Mouse (Mus musculus) myocyte (in vitro differentiated cells): Measurements from ENCODE around the gene Sap30l. TPM values are rescaled to one million over a fixed set of nuclear protein-coding genes. Genes with fewer than 3 reads are reported as not detected.

Source experiments
- H3K27me3 ChIP-seq: one replicate; pipeline ENCODE4 v1.6.1; 2011; ENCODE audit not compliant: control insufficient read depth, insufficient read depth, insufficient read length
- H3K36me3 ChIP-seq: one replicate; pipeline ENCODE4 v1.6.1; 2011; ENCODE audit not compliant: control insufficient read depth, insufficient read depth
- H3K4me2 ChIP-seq: one replicate; pipeline ENCODE4 v1.6.1; 2011; ENCODE audit warnings: low read depth, control low read depth
- H3K4me3 ChIP-seq: one replicate; pipeline ENCODE4 v1.5.1; 2011; ENCODE audit warnings: mild to moderate bottlenecking, control low read depth, moderate library complexity
- H3K79me2 ChIP-seq: one replicate; pipeline ENCODE4 v1.6.1; 2011; ENCODE audit not compliant: control insufficient read depth, insufficient read depth
- H3ac ChIP-seq: one replicate; pipeline ENCODE4 v1.6.1; 2011; ENCODE audit not compliant: control insufficient read depth, insufficient read length
- CEBPB ChIP-seq: IDR thresholded peaks from 2 replicates; pipeline ENCODE4 v1.6.1; 2011; ENCODE audit warnings: mild to moderate bottlenecking, moderate library complexity; ENCODE audit not compliant: poor library complexity, insufficient read depth, severe bottlenecking
- E2F4 ChIP-seq: IDR thresholded peaks from one replicate; pipeline ENCODE4 v1.6.1; 2011; ENCODE audit warnings: mild to moderate bottlenecking, control low read depth, moderate library complexity; ENCODE audit not compliant: insufficient read depth
- MAX ChIP-seq: IDR thresholded peaks from one replicate; pipeline ENCODE4 v1.6.1; 2011; ENCODE audit warnings: low read depth, mild to moderate bottlenecking, control low read depth
- MYOD1 ChIP-seq, 3 experiments: IDR thresholded peaks; one replicate each; pipeline ENCODE4 v1.6.1; 2011; ENCODE audit warnings: control low read depth in 2 of 3, low read depth in 2 of 3, mild to moderate bottlenecking in 2 of 3, moderate library complexity in 1 of 3; ENCODE audit not compliant: insufficient read length in 2 of 3, control insufficient read depth in 1 of 3
- MYOG ChIP-seq, 3 experiments: IDR thresholded peaks; one replicate each; pipeline ENCODE4 v1.6.1; 2011; ENCODE audit warnings: control low read depth in 2 of 3, low read depth in 2 of 3, mild to moderate bottlenecking in 2 of 3; ENCODE audit not compliant: insufficient read length in 2 of 3, control insufficient read depth in 1 of 3, insufficient read depth in 1 of 3
- POLR2A ChIP-seq: IDR thresholded peaks from one replicate; pipeline ENCODE4 v1.6.1; 2011; ENCODE audit warnings: low read depth, mild to moderate bottlenecking, control low read depth, moderate library complexity; ENCODE audit not compliant: insufficient read length
- POLR2AphosphoS2 ChIP-seq: IDR thresholded peaks from one replicate; pipeline ENCODE4 v1.6.1; 2011; ENCODE audit warnings: low read depth, control low read depth; ENCODE audit not compliant: insufficient read length
- REST ChIP-seq: IDR thresholded peaks from one replicate; pipeline ENCODE4 v1.6.1; 2011; ENCODE audit warnings: mild to moderate bottlenecking, control low read depth, moderate library complexity; ENCODE audit not compliant: insufficient read depth, insufficient read length
- SRF ChIP-seq: IDR thresholded peaks from one replicate; pipeline ENCODE4 v1.6.1; 2011; ENCODE audit warnings: low read depth; ENCODE audit not compliant: control insufficient read depth, insufficient read length
- TCF12 ChIP-seq: IDR thresholded peaks from one replicate; pipeline ENCODE4 v1.6.1; 2011; ENCODE audit warnings: mild to moderate bottlenecking, control low read depth; ENCODE audit not compliant: poor library complexity, insufficient read depth, severe bottlenecking
- TCF3 ChIP-seq: IDR thresholded peaks from one replicate; pipeline ENCODE4 v1.6.1; 2011; ENCODE audit warnings: low read depth, control low read depth; ENCODE audit not compliant: insufficient read length
- USF1 ChIP-seq: IDR thresholded peaks from one replicate; pipeline ENCODE4 v1.6.1; 2011; ENCODE audit warnings: low read depth, mild to moderate bottlenecking, control low read depth, moderate library complexity
- polyA plus RNA-seq: library from polyadenylated mRNA; unstranded; fragments of >200 nt; fragmentation: generic; extraction: Trizol; gene quantifications from one replicate; pipeline ENCODE4 v1.2.1, GENCODE M21; 2012; ENCODE audit warnings: missing spikeins

Sap30l gene
- polyA plus RNA-seq, 1 experiment, result 25.7 TPM

- Histone ChIP-seq H3K4me2 (no peak overlapping the region), H3K4me3 (no peak overlapping the region), H3K79me2 (no peaks in the 10 kb centered on the region), H3ac (no peak overlapping the region), H3K27me3 (peaks cover 50% of the 10 kb centered on the region), H3K36me3 (no peaks in the 10 kb centered on the region)
- no peak for TF ChIP-seq TCF12
- no peak for TF ChIP-seq USF1
Observed at GRCm38 (mm10) chr11:57831281-57831781, 29.9 kb downstream of the Sap30l start.

- Histone ChIP-seq H3K27me3 (peaks cover 56% of the 10 kb centered on the region), H3K36me3 (no peaks in the 10 kb centered on the region), H3K4me3 (no peak overlapping the region), H3K79me2 (no peaks in the 10 kb centered on the region), H3ac (no peak overlapping the region), H3K4me2 (no peak overlapping the region)
- no peak for TF ChIP-seq POLR2AphosphoS2
- TF ChIP-seq MAX, result no peak
- TF ChIP-seq E2F4, result no peak
- no peak for TF ChIP-seq MYOD1 (IDR thresholded peaks at IDR 0.05; ENCODE audit: control insufficient read depth in 1 of 3, insufficient read length in 2 of 3, low read depth in 2 of 3)
- TF ChIP-seq POLR2A, result no peak
Observed at GRCm38 (mm10) chr11:57831861-57832260, 30.4 kb downstream of the Sap30l start.

- Histone ChIP-seq H3K27me3 (peaks cover 58% of the 10 kb centered on the region), H3K36me3 (no peaks in the 10 kb centered on the region), H3K4me2 (no peak within 1 kb of the TSS), H3ac (no peak within 1 kb of the TSS), H3K4me3 (no peak within 1 kb of the TSS), H3K79me2 (no peaks in the 10 kb centered on the region)
- TF ChIP-seq REST (no peak), MYOG (IDR thresholded peaks at IDR 0.05; ENCODE audit: control insufficient read depth in 1 of 3, insufficient read depth in 1 of 3, insufficient read length in 2 of 3, low read depth in 2 of 3) (no peak), TCF3 (no peak), MAX (no peak), SRF (no peak), CEBPB (no peak), POLR2A (no peak), MYOD1 (IDR thresholded peaks at IDR 0.05; ENCODE audit: control insufficient read depth in 1 of 3, insufficient read length in 2 of 3, low read depth in 2 of 3) (no peak), E2F4 (no peak), USF1 (no peak), TCF12 (no peak), POLR2AphosphoS2 (no peak)
Observed at GRCm38 (mm10) chr11:57832552-57833201, 31.2 kb downstream of the Sap30l start, which contains the start of gene Hand1. Gene Hand1, minus strand, starts transcription at chr11:57832818.

- Histone ChIP-seq H3K4me3 (no peak overlapping the region), H3K79me2 (no peaks in the 10 kb centered on the region), H3K27me3 (peaks cover 51% of the 10 kb centered on the region), H3K36me3 (no peaks in the 10 kb centered on the region), H3K4me2 (no peak overlapping the region), H3ac (no peak overlapping the region)
- TF ChIP-seq REST (no peak), TCF12 (no peak), TCF3 (no peak)
Observed at GRCm38 (mm10) chr11:57833296-57833977, 32.0 kb downstream of the Sap30l start.

- Histone ChIP-seq H3K4me3 (no peak overlapping the region), H3K79me2 (no peaks in the 10 kb centered on the region), H3K36me3 (no peaks in the 10 kb centered on the region), H3K4me2 (no peak overlapping the region), H3ac (no peak overlapping the region), H3K27me3 (peaks cover 51% of the 10 kb centered on the region)
- TF ChIP-seq REST (no peak), POLR2AphosphoS2 (no peak), SRF (no peak), E2F4 (no peak), POLR2A (no peak), USF1 (no peak), TCF12 (no peak), TCF3 (no peak), CEBPB (no peak), MYOD1 (IDR thresholded peaks at IDR 0.05; ENCODE audit: control insufficient read depth in 1 of 3, insufficient read length in 2 of 3, low read depth in 2 of 3) (no peak)
Observed at GRCm38 (mm10) chr11:57834031-57834430, 32.6 kb downstream of the Sap30l start.
